Comparison of ENCODE assay signal across 25 mouse cellular contexts in the genomic region with DNA sequence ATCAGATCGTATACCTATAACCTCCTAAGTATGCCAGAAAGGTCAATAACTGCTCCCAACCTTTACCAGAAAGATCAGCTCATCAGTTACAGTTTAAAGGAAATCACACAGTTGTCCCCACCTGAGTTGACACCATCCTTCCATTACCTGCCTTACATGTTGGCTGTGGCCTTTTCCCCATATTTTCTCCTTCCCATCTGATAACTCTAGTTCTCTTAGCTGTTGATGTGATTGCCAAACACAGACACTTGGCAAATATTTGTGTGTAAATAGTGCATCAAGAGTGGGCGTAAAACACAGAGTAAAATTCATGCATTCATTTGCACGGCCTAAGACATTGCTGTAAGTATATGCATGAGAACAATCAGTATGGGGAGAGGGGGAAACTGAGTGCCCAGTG.
"Had no signal": no experiment of that assay in that cellular context is flagged by ENCODE, and none has a peak within 500 bp of the region (broad histone marks: within the 10 kb centered on the region; RNA-seq: fewer than 3 reads in every experiment).

No protein-coding gene starts in this region.

- DNase-seq: layer of hippocampus, postnatal 36 days; left cerebral cortex, postnatal 4 days; liver, embryonic 13.5 days; lung, adult 2 months; lung, postnatal 14 days; midbrain, embryonic 14.5 days had no signal

- H3K4me3 ChIP-seq: left cerebral cortex, adult 2 months; limb, embryonic 10.5 days; limb, embryonic 12.5 days; limb, embryonic 13.5 days; limb, embryonic 15.5 days; liver, embryonic 13.5 days; liver, embryonic 15.5 days; lung, embryonic 15.5 days; megakaryocyte, embryonic 14.5 days; midbrain, embryonic 10.5 days; midbrain, embryonic 12.5 days; midbrain, embryonic 13.5 days; midbrain, embryonic 15.5 days; myocyte; neural tube, embryonic 12.5 days had no signal

- H3K9ac ChIP-seq: limb, embryonic 12.5 days; limb, embryonic 13.5 days; limb, embryonic 15.5 days; liver, embryonic 13.5 days; liver, embryonic 14.5 days; liver, embryonic 15.5 days; lung, embryonic 14.5 days; lung, embryonic 15.5 days; midbrain, embryonic 12.5 days; midbrain, embryonic 13.5 days; midbrain, embryonic 15.5 days; neural tube, embryonic 12.5 days had no signal

- H3K27ac ChIP-seq: left cerebral cortex, adult 2 months; limb, embryonic 10.5 days; limb, embryonic 12.5 days; limb, embryonic 13.5 days; limb, embryonic 15.5 days; liver, embryonic 13.5 days; liver, embryonic 14.5 days; lung, embryonic 15.5 days; macrophage; midbrain, embryonic 10.5 days; midbrain, embryonic 12.5 days; midbrain, embryonic 13.5 days; midbrain, embryonic 15.5 days; neural tube, embryonic 12.5 days had no signal

- H3K4me2 ChIP-seq: limb, embryonic 12.5 days; limb, embryonic 13.5 days; limb, embryonic 15.5 days; liver, embryonic 11.5 days; liver, embryonic 13.5 days; liver, embryonic 15.5 days; lung, embryonic 14.5 days; lung, embryonic 15.5 days; midbrain, embryonic 12.5 days; midbrain, embryonic 13.5 days; midbrain, embryonic 15.5 days; neural tube, embryonic 12.5 days had no signal

- ATAC-seq: lung, postnatal 0 days; midbrain, embryonic 13.5 days; midbrain, embryonic 15.5 days had no signal

- H3K36me3 ChIP-seq: limb, embryonic 10.5 days; limb, embryonic 12.5 days; limb, embryonic 13.5 days; limb, embryonic 15.5 days; liver, embryonic 13.5 days; liver, embryonic 15.5 days; lung, embryonic 15.5 days; midbrain, embryonic 10.5 days; midbrain, embryonic 12.5 days; midbrain, embryonic 13.5 days; midbrain, embryonic 15.5 days; neural tube, embryonic 12.5 days had no signal

- H3K9me3 ChIP-seq: limb, embryonic 10.5 days; limb, embryonic 12.5 days; limb, embryonic 13.5 days; limb, embryonic 15.5 days; liver, embryonic 13.5 days; liver, embryonic 15.5 days; lung, embryonic 15.5 days; midbrain, embryonic 10.5 days; midbrain, embryonic 12.5 days; midbrain, embryonic 13.5 days; midbrain, embryonic 15.5 days; neural tube, embryonic 12.5 days had no signal

- H3K27me3 ChIP-seq: limb, embryonic 12.5 days; limb, embryonic 13.5 days; limb, embryonic 15.5 days; liver, embryonic 13.5 days; liver, embryonic 15.5 days; lung, embryonic 15.5 days; megakaryocyte, embryonic 14.5 days; midbrain, embryonic 15.5 days; neural tube, embryonic 12.5 days had no signal
